Mouse (Mus musculus): ENCODE data around the gene Ly6g6f. TPM values are rescaled to one million over a fixed set of nuclear protein-coding genes. Genes with fewer than 3 reads are reported as not detected.
A peak's percentile ranks its signal among the peaks of the same experiment; 100 is the strongest.

The Ly6g6f gene
- 1.2 and 3.8 TPM in 2 replicates for polyA plus RNA-seq (2012; rRNA removed)

- Histone ChIP-seq H3K36me3 (ENCODE audit: control insufficient read depth, insufficient read depth, low read length) (no peaks in the 10 kb centered on the region), H3K4me3 (ENCODE audit: low read depth, low read length) (no peak within 1 kb of the TSS), H3K27ac (ENCODE audit: insufficient read depth, low read depth, low read length) (no peak within 1 kb of the TSS), H3K4me1 (ENCODE audit: control insufficient read depth, insufficient read depth, insufficient read length, low read length) (peaks cover 9% of the 10 kb centered on the region; the same call in 1 of the 2 replicates), H3K27me3 (ENCODE audit: control insufficient read depth, insufficient read depth, low read length) (no peaks in the 10 kb centered on the region)
- 68% methylated on average over 7 of the region's 7 CpGs for WGBS
- TF ChIP-seq CTCF (IDR thresholded peaks at IDR 0.05; ENCODE audit: extremely low read depth, insufficient read length, insufficient replicate concordance, low read depth, low read length) (no peak), POLR2A (IDR thresholded peaks at IDR 0.05; ENCODE audit: low read depth, low read length) (no peak)
These were observed at the start of gene Ly6g6f for GRCm38 (mm10) chr17:35085208-35085865. Gene Ly6g6f, minus strand, starts transcription at chr17:35085610.

GRCm38 (mm10) chr17:35134801-35135590 lies 49.6 kb upstream of the Ly6g6f start, which contains the start of gene Bag6:
Gene Bag6, plus strand, starts transcription at chr17:35135178.
- WGBS = under 1% methylated on average over 66 of the region's 66 CpGs
- H3K36me3 ChIP-seq (ENCODE audit: control insufficient read depth, insufficient read depth, low read length) = peaks cover 20% of the 10 kb centered on the region
- no peak for TF ChIP-seq CTCF (IDR thresholded peaks at IDR 0.05; ENCODE audit: extremely low read depth, insufficient read length, insufficient replicate concordance, low read depth, low read length)
- peak; percentile 31 for TF ChIP-seq POLR2A (IDR thresholded peaks at IDR 0.05; ENCODE audit: low read depth, low read length)
- peak within 1 kb of the TSS; percentile 95 for H3K27ac ChIP-seq (ENCODE audit: insufficient read depth, low read depth, low read length)
- peak within 1 kb of the TSS; percentile 67 for H3K4me3 ChIP-seq (ENCODE audit: low read depth, low read length)
- H3K4me1 ChIP-seq (ENCODE audit: control insufficient read depth, insufficient read depth, insufficient read length, low read length) = peaks cover 4% of the 10 kb centered on the region; the same call in 1 of the 2 replicates
- H3K27me3 ChIP-seq (ENCODE audit: control insufficient read depth, insufficient read depth, low read length) = no peaks in the 10 kb centered on the region

DNA sequence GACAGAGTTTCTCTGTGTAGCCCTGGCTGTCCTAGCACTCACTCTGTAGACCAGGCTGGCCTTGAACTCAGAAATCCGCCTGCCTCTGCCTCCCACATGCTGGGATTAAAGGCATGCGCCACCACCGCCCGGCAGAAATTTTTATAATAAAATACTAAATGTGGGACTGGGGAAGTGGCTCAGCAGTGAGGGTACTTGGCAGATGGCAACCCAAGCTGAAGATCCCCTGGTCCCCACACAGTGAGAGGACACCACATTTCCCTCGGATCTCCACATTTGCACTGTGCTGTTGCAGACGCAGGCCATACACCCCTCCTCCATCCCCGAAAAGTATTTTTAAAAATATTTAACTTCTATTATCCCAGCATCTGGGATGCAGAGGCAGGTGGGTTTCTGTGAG lies 48.1 kb upstream of the Ly6g6f start:
- Histone ChIP-seq H3K4me1 (ENCODE audit: control insufficient read depth, insufficient read depth, insufficient read length, low read length) (peaks cover 4% of the 10 kb centered on the region; the same call in 1 of the 2 replicates), H3K4me3 (ENCODE audit: low read depth, low read length) (no peak overlapping the region), H3K27ac (ENCODE audit: insufficient read depth, low read depth, low read length) (no peak overlapping the region), H3K36me3 (ENCODE audit: control insufficient read depth, insufficient read depth, low read length) (peaks cover 7% of the 10 kb centered on the region), H3K27me3 (ENCODE audit: control insufficient read depth, insufficient read depth, low read length) (no peaks in the 10 kb centered on the region)
- WGBS = 92% methylated on average over 7 of the region's 7 CpGs
- no peak for TF ChIP-seq POLR2A (IDR thresholded peaks at IDR 0.05; ENCODE audit: low read depth, low read length)
- TF ChIP-seq CTCF (IDR thresholded peaks at IDR 0.05; ENCODE audit: extremely low read depth, insufficient read length, insufficient replicate concordance, low read depth, low read length) = no peak

- H3K27me3 ChIP-seq (ENCODE audit: control insufficient read depth, insufficient read depth, low read length) = no peaks in the 10 kb centered on the region
- H3K36me3 ChIP-seq (ENCODE audit: control insufficient read depth, insufficient read depth, low read length) = peaks cover 13% of the 10 kb centered on the region
- H3K4me3 ChIP-seq (ENCODE audit: low read depth, low read length) = no peak overlapping the region
- no peak for TF ChIP-seq CTCF (IDR thresholded peaks at IDR 0.05; ENCODE audit: extremely low read depth, insufficient read length, insufficient replicate concordance, low read depth, low read length)
- TF ChIP-seq POLR2A (IDR thresholded peaks at IDR 0.05; ENCODE audit: low read depth, low read length) = no peak
- peaks cover 8% of the 10 kb centered on the region for H3K4me1 ChIP-seq (ENCODE audit: control insufficient read depth, insufficient read depth, insufficient read length, low read length)
- WGBS = 64% methylated on average over 3 of the region's 3 CpGs
- H3K27ac ChIP-seq (ENCODE audit: insufficient read depth, low read depth, low read length) = no peak overlapping the region
These were observed 46.8 kb upstream of the Ly6g6f start for GRCm38 (mm10) chr17:35132174-35132560.

- Histone ChIP-seq H3K27ac (ENCODE audit: insufficient read depth, low read depth, low read length) (no peak within 1 kb of the TSS), H3K4me3 (ENCODE audit: low read depth, low read length) (no peak within 1 kb of the TSS), H3K4me1 (ENCODE audit: control insufficient read depth, insufficient read depth, insufficient read length, low read length) (peaks cover 9% of the 10 kb centered on the region), H3K36me3 (ENCODE audit: control insufficient read depth, insufficient read depth, low read length) (peaks cover 13% of the 10 kb centered on the region), H3K27me3 (ENCODE audit: control insufficient read depth, insufficient read depth, low read length) (no peaks in the 10 kb centered on the region)
- WGBS = 53% methylated on average over 15 of the region's 15 CpGs
- TF ChIP-seq CTCF (IDR thresholded peaks at IDR 0.05; ENCODE audit: extremely low read depth, insufficient read length, insufficient replicate concordance, low read depth, low read length) (no peak), POLR2A (IDR thresholded peaks at IDR 0.05; ENCODE audit: low read depth, low read length) (no peak)
These were observed 46.2 kb upstream of the Ly6g6f start, which contains the start of gene Apom for GRCm38 (mm10) chr17:35131500-35132173. Gene Apom, minus strand, starts transcription at chr17:35132050.

- 90% methylated on average over 8 of the region's 8 CpGs for WGBS
- TF ChIP-seq CTCF (IDR thresholded peaks at IDR 0.05; ENCODE audit: extremely low read depth, insufficient read length, insufficient replicate concordance, low read depth, low read length) = no peak
- no peak for TF ChIP-seq POLR2A (IDR thresholded peaks at IDR 0.05; ENCODE audit: low read depth, low read length)
- Histone ChIP-seq H3K27ac (ENCODE audit: insufficient read depth, low read depth, low read length) (no peak overlapping the region), H3K4me3 (ENCODE audit: low read depth, low read length) (no peak overlapping the region), H3K36me3 (ENCODE audit: control insufficient read depth, insufficient read depth, low read length) (peaks cover 13% of the 10 kb centered on the region), H3K4me1 (ENCODE audit: control insufficient read depth, insufficient read depth, insufficient read length, low read length) (peaks cover 9% of the 10 kb centered on the region), H3K27me3 (ENCODE audit: control insufficient read depth, insufficient read depth, low read length) (no peaks in the 10 kb centered on the region)
These were observed 45.6 kb upstream of the Ly6g6f start for GRCm38 (mm10) chr17:35131038-35131437.

Data from small intestine, adult 2 months (tissue).